ENCODE assay signal across 9 mouse cellular contexts in the genomic region with DNA sequence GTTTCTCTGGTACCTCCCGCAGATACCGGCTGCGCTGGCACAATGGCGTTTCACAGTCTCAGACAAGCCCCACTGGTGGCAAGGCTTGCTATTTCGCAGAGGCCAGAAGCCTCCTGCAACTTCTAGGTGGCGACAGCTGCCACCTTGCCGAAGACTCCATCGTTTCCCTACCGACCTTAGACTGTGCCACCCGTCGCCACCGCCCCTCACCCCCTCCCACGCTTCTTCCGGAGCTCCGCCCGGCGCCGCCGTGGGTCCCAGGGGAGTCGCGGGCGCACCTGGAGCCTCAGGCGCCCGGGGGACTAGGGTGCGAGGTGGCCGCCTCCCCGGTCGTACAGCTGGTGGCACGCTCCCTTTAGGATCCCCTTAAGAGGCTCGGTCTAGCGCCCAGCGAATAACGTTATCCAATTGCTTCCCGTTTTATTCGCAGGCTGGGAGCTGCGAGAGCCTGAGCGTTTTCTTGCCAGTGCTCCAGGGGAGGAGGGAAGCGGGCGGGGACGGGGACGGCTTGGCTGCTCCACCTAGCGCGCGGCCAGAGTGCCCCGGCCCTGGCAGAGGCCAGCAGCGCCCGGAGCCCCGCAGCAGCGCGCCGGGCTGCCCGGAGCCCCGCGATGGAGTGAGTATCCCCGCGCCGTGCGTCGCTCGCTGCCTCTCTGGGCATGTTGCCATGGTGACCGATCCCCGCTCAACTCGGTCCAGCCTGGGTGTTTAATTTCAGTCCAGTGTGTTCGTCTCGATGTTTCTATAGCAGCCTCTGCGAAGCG. TPM values are rescaled to one million over a fixed set of nuclear protein-coding genes. Genes with fewer than 3 reads are reported as not detected.
A peak's percentile ranks its signal among the peaks of the same experiment; 100 is the strongest.
DNase-seq lines count a peak whose midpoint lies in the region; ATAC-seq and TF ChIP-seq lines count a peak whose summit lies in the region.
"Had no signal": no experiment of that assay in that cellular context is flagged by ENCODE, and none has a peak within 500 bp of the region (broad histone marks: within the 10 kb centered on the region; RNA-seq: fewer than 3 reads in every experiment).

Gene Palm2 (plus strand): TSS at position 307 of the 764 bp plus-strand sequence.

- H3K27me3 ChIP-seq in hindbrain, embryonic 15.5 days, result 0 out of 2 replicates have a peak, but pooled peaks cover 8% of the 10 kb centered on the region

- H3K9ac ChIP-seq in hindbrain, embryonic 15.5 days, result peak within 1 kb of the TSS; percentile 61

- peak within 1 kb of the TSS; percentile 71 for H3K4me2 ChIP-seq in hindbrain, embryonic 15.5 days

- no peaks in the 10 kb centered on the region for H3K36me3 ChIP-seq in hindbrain, embryonic 15.5 days

- intact Hi-C loops in gastrocnemius, adult 2 months (cut with DNase I), result no loop called here

- TF ChIP-seq CTCF in gastrocnemius, adult 2 months (IDR thresholded peaks at IDR 0.05), result no peak

- H3K4me3 ChIP-seq in gastrocnemius, adult 2 months, result peak within 1 kb of the TSS; percentile 80
- H3K4me3 ChIP-seq in hindbrain, embryonic 15.5 days, result peak within 1 kb of the TSS; percentile 53
- H3K4me3 ChIP-seq: erythroblast, embryonic 14.5 days had no signal

- DNase-seq in ZHBTc4 (ENCODE audit: low read depth, low spot score) (peak; percentile 71), adipocyte (ENCODE audit: low spot score) (no peak)
- peak; percentile 54 to 71 for DNase-seq in cerebellum, postnatal 4 days (ENCODE audit: low spot score in 2 of 2)
- DNase-seq in gastrocnemius, adult 2 months, result peak; percentile 74
- DNase-seq in left cerebral cortex, adult 8-10 months (ENCODE audit: low spot score in 2 of 2), result peak; percentile 70 to 72
- peak; percentile 37 to 66 for DNase-seq in lung, postnatal 4 days
- DNase-seq in right cerebral cortex, postnatal 36 days (ENCODE audit: low spot score in 2 of 2), result peak; percentile 56 to 71

- ATAC-seq in hindbrain, embryonic 15.5 days (ENCODE audit: low FRiP score, low read depth), result peak; percentile 89

- no peaks in the 10 kb centered on the region for H3K9me3 ChIP-seq in hindbrain, embryonic 15.5 days

- H3K27ac ChIP-seq in gastrocnemius, adult 2 months, result no peak within 1 kb of the TSS
- H3K27ac ChIP-seq in hindbrain, embryonic 15.5 days (replicated peaks), result peak within 1 kb of the TSS; percentile 87

- H3K4me1 ChIP-seq in hindbrain, embryonic 15.5 days (replicated peaks), result peaks cover 24% of the 10 kb centered on the region

- under 1% methylated on average over 67 of the region's 67 CpGs for WGBS in hindbrain, embryonic 15.5 days

RNA-seq across cellular contexts. Expression of gene Palm2, which starts in this region (rescaled TPM):
- total RNA-seq in gastrocnemius, adult 2 months (2021), result under 1 TPM; 0.28 to 0.98 TPM
- 21.6 TPM in 2 replicates for polyA plus RNA-seq in hindbrain, embryonic 15.5 days (2015; fragmentation: Nextera tagmentation; extraction: Ambion mirVana)
- 10 to 100 TPM; 45.9 to 60.1 (median 55.0) TPM for total RNA-seq in left cerebral cortex, adult 8-10 months (2022)
- polyA plus RNA-seq: erythroblast, embryonic 14.5 days had no signal

Comparison
In these comparisons a context has a peak if more than half of its experiments do, and no peak if none do; other contexts are left out.
1. RNA of gene Palm2 (total RNA-seq): 45.9 to 60.1 TPM in left cerebral cortex, adult 8-10 months; 0.28 to 0.98 TPM in gastrocnemius, adult 2 months; every median in the first group is over 10 times any median in the second.
2. Peak in DNase-seq and H3K4me3 ChIP-seq in gastrocnemius, adult 2 months; RNA of the gene not detected or under 1 TPM.